Mouse (Mus musculus): ENCODE results near the gene Asdurf. TPM values are rescaled to one million over a fixed set of nuclear protein-coding genes. Genes with fewer than 3 reads are reported as not detected.
A peak's percentile ranks its signal among the peaks of the same experiment; 100 is the strongest.
"Not testable (repeated sequence)": the region's sequence is repeated elsewhere in the genome, so short reads cannot be mapped to it uniquely, and the experiment has no call there.

Asdurf gene
- total RNA-seq (2021) (1 to 10 TPM in 1 of 2 experiments, not detected in 1; 1.4 TPM), polyA plus RNA-seq (2012; rRNA removed) (not detected in 2 replicates)
- long read RNA-seq: 0 reads

DNA sequence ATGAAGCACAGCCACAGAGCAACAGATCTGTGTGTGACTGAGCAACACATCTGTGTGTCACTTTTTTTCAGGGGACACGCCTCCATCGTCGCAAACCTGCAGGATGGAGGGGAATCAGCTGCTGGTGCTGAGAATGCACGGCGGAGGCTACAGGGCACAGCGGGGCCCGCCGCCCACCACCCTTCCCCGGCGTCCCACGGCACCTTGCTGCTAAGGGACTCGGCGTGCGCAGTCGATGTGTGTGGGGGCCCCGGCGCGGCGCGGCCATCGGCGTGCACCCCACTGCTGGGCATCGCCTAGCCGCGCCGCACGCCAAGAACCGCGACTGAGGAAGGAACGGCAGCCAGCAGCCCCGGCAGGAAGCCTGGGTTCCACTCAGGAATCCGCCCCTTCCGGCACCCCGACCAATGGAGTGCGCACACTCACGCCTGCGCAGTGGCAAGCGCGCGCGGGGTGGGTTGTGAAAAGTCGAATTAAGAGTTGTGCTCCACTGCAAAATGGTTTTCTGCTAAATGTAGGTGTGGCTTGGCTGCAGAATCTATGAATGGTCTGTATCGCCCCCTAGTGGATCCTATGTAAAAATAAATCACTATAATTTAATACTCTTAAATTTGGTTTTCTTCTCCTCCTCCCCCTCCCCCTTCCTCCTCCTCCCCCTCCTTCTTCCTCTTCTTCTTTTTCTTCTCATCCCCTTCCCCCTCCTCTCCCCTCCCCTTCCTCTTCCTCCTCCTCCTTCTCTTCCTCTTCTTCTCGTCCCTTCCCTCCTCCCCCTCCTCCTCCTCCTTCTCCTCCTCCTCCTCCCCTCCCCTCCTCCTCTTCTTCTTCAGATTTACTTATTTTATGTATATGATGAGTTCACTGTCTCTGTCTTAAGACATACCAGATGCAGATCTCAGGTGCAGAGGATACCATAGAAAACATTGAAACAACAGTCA, at the start of gene Asdurf, which contains the start of the genes Gm28551 and Asnsd1:
Gene Asdurf (minus strand): TSS at position 293 of the 935 bp plus-strand sequence.
Gene Gm28551 (minus strand): TSS at position 341 of the 935 bp plus-strand sequence.
Gene Asnsd1 (minus strand): TSS at position 426 of the 935 bp plus-strand sequence.
- 1% methylated on average over 36 of the region's 44 CpGs for WGBS
- intact Hi-C loops (cut with DNase I): loop anchor here (2.0 to 10.0 kb wide), 4 partner anchors 40 to 708 kb away; partner anchors contain the start of genes Gm28778, Ormdl1, Osgepl1 and Pms1
- TF ChIP-seq POLR2A (IDR thresholded peaks at IDR 0.05; ENCODE audit: insufficient read depth, low read depth, low read length) (peak; percentile 78), EP300 (IDR thresholded peaks at IDR 0.05; ENCODE audit: insufficient read depth, low read depth, low read length) (0 out of 2 replicates have a peak, but pooled peaks have one; percentile 30), CTCF (IDR thresholded peaks at IDR 0.05) (peak; percentile 79)
- H3K4me1 ChIP-seq (ENCODE audit: control insufficient read depth, insufficient read depth, low read length): peaks cover 3% of the 10 kb centered on the region
- H3K4me3 ChIP-seq: peak within 1 kb of the TSS; percentile 94
- DNase-seq: peak; percentile 98 to 99
- H3K27ac ChIP-seq: peak within 1 kb of the TSS; percentile 85
- H3K9ac ChIP-seq (ENCODE audit: low read depth, low read length): peak within 1 kb of the TSS; percentile 94
- no peaks in the 10 kb centered on the region for H3K79me2 ChIP-seq (replicated peaks; ENCODE audit: control insufficient read depth, insufficient read depth, low read length)
- peaks cover 3% of the 10 kb centered on the region for H3K36me3 ChIP-seq (ENCODE audit: control insufficient read depth, insufficient read depth, low read length)
- no peaks in the 10 kb centered on the region for H3K27me3 ChIP-seq (ENCODE audit: control insufficient read depth, insufficient read depth, low read length)

DNA sequence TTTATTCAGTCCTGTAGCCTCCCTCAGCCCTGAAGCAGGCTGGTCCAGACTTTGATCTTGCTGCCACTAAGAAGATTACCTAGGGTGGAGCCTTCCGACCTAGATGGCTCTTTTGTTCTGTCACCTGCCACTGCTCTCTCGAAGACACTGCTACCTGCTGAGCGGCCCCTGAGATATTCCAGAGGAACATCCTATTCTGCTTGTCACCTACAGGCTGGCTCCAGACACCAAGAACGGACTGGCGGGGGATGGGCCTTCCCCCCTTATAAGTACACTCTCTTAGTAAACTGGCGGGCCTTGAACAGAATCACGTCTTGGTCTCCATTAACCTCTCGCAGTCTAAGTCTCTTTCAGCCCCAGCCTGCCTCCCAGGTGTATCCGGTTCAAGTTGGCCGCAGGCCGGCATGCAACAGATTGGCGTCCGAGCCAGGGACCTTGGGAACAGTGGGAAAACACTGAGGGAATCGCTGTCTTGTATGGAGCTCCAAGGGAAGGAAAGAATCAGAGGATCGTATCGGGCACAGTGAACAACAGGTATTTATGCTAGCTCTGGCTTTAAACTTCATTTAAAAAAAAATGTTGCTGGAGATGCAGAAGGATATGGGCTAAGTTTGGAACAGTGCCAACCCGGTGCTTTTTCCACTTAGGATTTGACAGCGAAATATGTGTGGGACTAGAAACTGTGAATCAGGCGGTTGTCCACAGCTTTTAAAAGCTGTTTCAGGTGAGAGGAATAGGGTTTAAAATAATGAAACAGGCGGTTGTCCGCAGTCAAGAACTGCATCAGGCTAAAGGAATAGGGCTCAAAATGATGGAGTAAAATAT, 41.7 kb upstream of the Asdurf start:
- H3K27ac ChIP-seq; H3K27me3 ChIP-seq (ENCODE audit: control insufficient read depth, insufficient read depth, low read length); H3K9ac ChIP-seq (ENCODE audit: low read depth, low read length); H3K4me3 ChIP-seq; H3K36me3 ChIP-seq (ENCODE audit: control insufficient read depth, insufficient read depth, low read length); H3K4me1 ChIP-seq (ENCODE audit: control insufficient read depth, insufficient read depth, low read length); H3K79me2 ChIP-seq (replicated peaks; ENCODE audit: control insufficient read depth, insufficient read depth, low read length); intact Hi-C loops (cut with DNase I): not testable (repeated sequence)
- DNase-seq: peak; percentile 8 to 32
- 21% methylated on average over 21 of the region's 21 CpGs for WGBS

- DNase-seq: no peak
- Histone ChIP-seq H3K79me2 (replicated peaks; ENCODE audit: control insufficient read depth, insufficient read depth, low read length) (no peaks in the 10 kb centered on the region), H3K36me3 (ENCODE audit: control insufficient read depth, insufficient read depth, low read length) (no peaks in the 10 kb centered on the region), H3K4me1 (ENCODE audit: control insufficient read depth, insufficient read depth, low read length) (no peaks in the 10 kb centered on the region), H3K4me3 (no peak overlapping the region), H3K27me3 (ENCODE audit: control insufficient read depth, insufficient read depth, low read length) (no peaks in the 10 kb centered on the region), H3K27ac (no peak overlapping the region), H3K9ac (ENCODE audit: low read depth, low read length) (no peak overlapping the region)
- no peak for TF ChIP-seq CTCF (IDR thresholded peaks at IDR 0.05)
- no peak for TF ChIP-seq POLR2A (IDR thresholded peaks at IDR 0.05; ENCODE audit: insufficient read depth, low read depth, low read length)
- TF ChIP-seq EP300 (IDR thresholded peaks at IDR 0.05; ENCODE audit: insufficient read depth, low read depth, low read length): no peak
- intact Hi-C loops (cut with DNase I): no loop called here
- 95% methylated on average over 12 of the region's 14 CpGs for WGBS
Measured at GRCm38 (mm10) chr1:53388762-53389161, 36.3 kb upstream of the Asdurf start.

DNA sequence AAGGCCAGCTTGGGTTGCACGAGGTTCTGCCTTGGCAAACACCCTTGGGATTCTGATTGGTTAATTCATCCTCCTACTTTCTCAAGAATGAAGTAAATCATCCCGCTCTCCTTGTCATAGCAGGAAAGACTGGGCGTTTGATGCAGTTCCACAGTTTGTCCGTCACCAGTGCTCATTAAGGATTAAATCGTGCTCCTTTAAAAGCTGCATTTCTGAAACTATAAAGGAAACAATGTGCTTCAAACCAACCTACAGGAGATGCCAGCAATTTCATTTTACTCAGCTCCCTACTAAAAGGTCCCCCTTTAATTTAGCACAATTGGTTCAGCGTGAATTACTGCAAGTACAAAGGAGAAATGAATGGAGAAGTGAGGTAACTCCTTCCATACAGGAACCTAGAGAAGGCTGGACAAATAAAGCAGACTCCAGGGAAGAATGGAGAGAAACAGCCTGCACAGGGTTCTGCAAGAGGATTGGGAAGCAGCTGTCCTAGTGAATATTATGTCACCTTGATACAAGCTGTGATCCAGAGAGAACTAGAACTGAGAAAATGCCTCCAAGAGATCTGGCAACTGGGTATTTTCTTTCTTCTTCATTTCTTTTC, 31.8 kb upstream of the Asdurf start:
- TF ChIP-seq POLR2A (IDR thresholded peaks at IDR 0.05; ENCODE audit: insufficient read depth, low read depth, low read length) (no peak), CTCF (IDR thresholded peaks at IDR 0.05) (no peak), EP300 (IDR thresholded peaks at IDR 0.05; ENCODE audit: insufficient read depth, low read depth, low read length) (no peak)
- H3K4me1 ChIP-seq (ENCODE audit: control insufficient read depth, insufficient read depth, low read length): no peaks in the 10 kb centered on the region
- no peak overlapping the region for H3K27ac ChIP-seq
- no peaks in the 10 kb centered on the region for H3K36me3 ChIP-seq (ENCODE audit: control insufficient read depth, insufficient read depth, low read length)
- no peaks in the 10 kb centered on the region for H3K79me2 ChIP-seq (replicated peaks; ENCODE audit: control insufficient read depth, insufficient read depth, low read length)
- no peak for DNase-seq
- WGBS: 84% methylated on average over 6 of the region's 6 CpGs
- no peaks in the 10 kb centered on the region for H3K27me3 ChIP-seq (ENCODE audit: control insufficient read depth, insufficient read depth, low read length)
- no peak overlapping the region for H3K9ac ChIP-seq (ENCODE audit: low read depth, low read length)
- intact Hi-C loops (cut with DNase I): no loop called here
- H3K4me3 ChIP-seq: no peak overlapping the region

DNA sequence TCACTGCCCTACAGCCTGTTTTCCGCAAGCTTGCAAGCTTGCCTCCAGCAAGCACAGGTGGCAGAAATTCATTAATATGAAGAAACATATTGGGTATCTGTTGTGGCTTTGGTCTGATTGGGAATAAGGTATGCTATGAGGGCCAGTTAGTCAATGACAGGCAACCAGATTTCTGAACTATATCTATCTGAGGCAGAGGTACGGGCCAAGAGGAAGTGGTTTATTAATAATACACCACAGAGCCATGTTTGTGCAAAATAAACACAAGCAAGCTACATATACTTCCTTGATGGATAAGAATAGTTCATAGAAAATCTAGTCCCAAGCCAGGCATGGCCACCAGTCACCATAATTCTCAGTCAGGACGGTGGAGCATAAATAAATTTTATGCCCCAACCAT, 25.3 kb upstream of the Asdurf start:
- WGBS: 66% methylated on average over 3 of the region's 3 CpGs

DNA sequence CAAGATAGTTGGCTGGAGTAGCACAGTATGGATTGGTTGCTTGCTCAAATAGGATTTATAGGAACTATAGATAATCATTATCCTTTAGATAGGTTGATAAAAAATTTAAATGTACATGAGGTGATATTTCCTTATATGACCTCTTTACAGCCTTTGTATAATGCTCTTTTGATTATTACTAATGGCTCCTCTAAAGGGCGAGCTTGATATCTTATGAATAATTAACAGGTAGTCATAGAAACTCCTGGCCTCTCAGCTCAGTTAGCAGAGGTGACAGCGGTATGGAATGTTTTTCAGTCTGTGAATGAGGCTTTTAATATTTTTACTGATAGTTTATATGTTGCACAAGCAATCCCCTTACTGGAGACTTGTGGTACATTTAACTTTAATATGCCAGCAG, 23.5 kb upstream of the Asdurf start:
- H3K4me1 ChIP-seq (ENCODE audit: control insufficient read depth, insufficient read depth, low read length); H3K36me3 ChIP-seq (ENCODE audit: control insufficient read depth, insufficient read depth, low read length); DNase-seq; H3K4me3 ChIP-seq; H3K79me2 ChIP-seq (replicated peaks; ENCODE audit: control insufficient read depth, insufficient read depth, low read length); H3K9ac ChIP-seq (ENCODE audit: low read depth, low read length); H3K27ac ChIP-seq; intact Hi-C loops (cut with DNase I); H3K27me3 ChIP-seq (ENCODE audit: control insufficient read depth, insufficient read depth, low read length): not testable (repeated sequence)
- 91% methylated on average over 2 of the region's 2 CpGs for WGBS

More for the DNA sequence above, 25.3 kb upstream of the Asdurf start:
- no peaks in the 10 kb centered on the region for H3K27me3 ChIP-seq (ENCODE audit: control insufficient read depth, insufficient read depth, low read length)
- DNase-seq: no peak
- H3K4me3 ChIP-seq: no peak overlapping the region
- no peaks in the 10 kb centered on the region for H3K36me3 ChIP-seq (ENCODE audit: control insufficient read depth, insufficient read depth, low read length)
- intact Hi-C loops (cut with DNase I): no loop called here
- no peak overlapping the region for H3K27ac ChIP-seq
- no peaks in the 10 kb centered on the region for H3K4me1 ChIP-seq (ENCODE audit: control insufficient read depth, insufficient read depth, low read length)
- TF ChIP-seq POLR2A (IDR thresholded peaks at IDR 0.05; ENCODE audit: insufficient read depth, low read depth, low read length) (no peak), CTCF (IDR thresholded peaks at IDR 0.05) (no peak), EP300 (IDR thresholded peaks at IDR 0.05; ENCODE audit: insufficient read depth, low read depth, low read length) (no peak)
- no peaks in the 10 kb centered on the region for H3K79me2 ChIP-seq (replicated peaks; ENCODE audit: control insufficient read depth, insufficient read depth, low read length)
- H3K9ac ChIP-seq (ENCODE audit: low read depth, low read length): no peak overlapping the region
